Mouse (Mus musculus) ES-Bruce4 (cell line): ENCODE data around the gene Psmd11. TPM values are rescaled to one million over a fixed set of nuclear protein-coding genes. Genes with fewer than 3 reads are reported as not detected.
"Not testable (repeated sequence)": the region's sequence is repeated elsewhere in the genome, so short reads cannot be mapped to it uniquely, and the experiment has no call there.

Source experiments
- H3K27ac ChIP-seq: 2 replicates; pipeline ENCODE4 v1.5.1; 2012; ENCODE audit warnings: low read length, inconsistent platforms; ENCODE audit not compliant: insufficient read depth
- H3K27me3 ChIP-seq: 2 replicates; pipeline ENCODE4 v1.6.1; 2012; ENCODE audit warnings: mild to moderate bottlenecking, low read length, inconsistent platforms; ENCODE audit not compliant: control insufficient read depth, poor library complexity, insufficient read depth, severe bottlenecking
- H3K36me3 ChIP-seq: 2 replicates; pipeline ENCODE4 v1.6.1; 2012; ENCODE audit warnings: inconsistent platforms, mild to moderate bottlenecking, low read length, moderate library complexity; ENCODE audit not compliant: control insufficient read depth, poor library complexity, insufficient read depth, severe bottlenecking
- H3K4me1 ChIP-seq: one replicate; pipeline ENCODE4 v1.8.1; 2011; ENCODE audit warnings: low read length; ENCODE audit not compliant: control insufficient read depth, insufficient read depth
- H3K4me3 ChIP-seq: 2 replicates; pipeline ENCODE4 v1.5.1; 2011; ENCODE audit warnings: low read depth, mild to moderate bottlenecking, low read length
- H3K9ac ChIP-seq: 2 replicates; pipeline ENCODE4 v1.6.1; 2012; ENCODE audit warnings: low read depth, mild to moderate bottlenecking, inconsistent platforms; ENCODE audit not compliant: poor library complexity, severe bottlenecking
- H3K9me3 ChIP-seq: replicated peaks from 2 replicates; pipeline ENCODE4 v1.6.1; 2012; ENCODE audit warnings: mild to moderate bottlenecking, low read length, inconsistent platforms; ENCODE audit not compliant: control insufficient read depth, poor library complexity, insufficient read depth, severe bottlenecking
- CTCF ChIP-seq: IDR thresholded peaks from one replicate; pipeline ENCODE4 v1.8.1; 2011; ENCODE audit warnings: low read depth, low read length
- EP300 ChIP-seq: IDR thresholded peaks from 2 replicates; pipeline ENCODE4 v1.6.1; 2011; ENCODE audit warnings: low read depth, low read length; ENCODE audit not compliant: insufficient read depth
- POLR2A ChIP-seq: IDR thresholded peaks from one replicate; pipeline ENCODE4 v1.8.1; 2011; ENCODE audit warnings: low read length; ENCODE audit not compliant: insufficient read depth
- polyA plus RNA-seq: library from polyadenylated mRNA; stranded (reverse); fragments of >200 nt; gene quantifications from 2 replicates; pipeline ENCODE4 v1.2.4, GENCODE M21; 2011; ENCODE audit warnings: low read depth; ENCODE audit not compliant: missing spikeins, insufficient read depth, insufficient read length

The Psmd11 gene
- polyA plus RNA-seq, 1 experiment: 261 TPM

GRCm38 (mm10) chr11:80449859-80450258 is 21.4 kb downstream of the Psmd11 start:
- Histone ChIP-seq H3K36me3 (peaks cover 59% of the 10 kb centered on the region), H3K9me3 (peaks cover 4% of the 10 kb centered on the region; the same call in 1 of the 2 replicates)
- TF ChIP-seq CTCF (no peak), EP300 (no peak), POLR2A (no peak)

GRCm38 (mm10) chr11:80452242-80452641 is 23.8 kb downstream of the Psmd11 start:
- H3K4me3 ChIP-seq: no peak overlapping the region
- peaks cover 4% of the 10 kb centered on the region; the same call in 1 of the 2 replicates for H3K9me3 ChIP-seq
- H3K27ac ChIP-seq: no peak overlapping the region
- no peaks in the 10 kb centered on the region for H3K27me3 ChIP-seq
- H3K36me3 ChIP-seq: peaks cover 59% of the 10 kb centered on the region
- no peak for TF ChIP-seq CTCF
- no peak for TF ChIP-seq POLR2A
- TF ChIP-seq EP300: no peak
- no peak overlapping the region for H3K9ac ChIP-seq
- H3K4me1 ChIP-seq: no peaks in the 10 kb centered on the region

More at GRCm38 (mm10) chr11:80449859-80450258, 21.4 kb downstream of the Psmd11 start:
- H3K27ac ChIP-seq: no peak overlapping the region
- H3K4me3 ChIP-seq: no peak overlapping the region
- H3K27me3 ChIP-seq: no peaks in the 10 kb centered on the region
- no peak overlapping the region for H3K9ac ChIP-seq
- H3K4me1 ChIP-seq: no peaks in the 10 kb centered on the region

GRCm38 (mm10) chr11:80453198-80453597 is 24.8 kb downstream of the Psmd11 start:
- H3K4me3 ChIP-seq: no peak overlapping the region
- H3K27ac ChIP-seq: no peak overlapping the region
- no peak overlapping the region for H3K9ac ChIP-seq
- H3K9me3 ChIP-seq: peaks cover 4% of the 10 kb centered on the region; the same call in 1 of the 2 replicates
- no peaks in the 10 kb centered on the region for H3K4me1 ChIP-seq
- H3K27me3 ChIP-seq: no peaks in the 10 kb centered on the region
- TF ChIP-seq POLR2A (no peak), EP300 (no peak), CTCF (no peak)
- H3K36me3 ChIP-seq: peaks cover 58% of the 10 kb centered on the region

- not testable (repeated sequence) for H3K4me1 ChIP-seq, H3K27ac ChIP-seq
- peaks cover 85% of the 10 kb centered on the region for H3K36me3 ChIP-seq
Observed at GRCm38 (mm10) chr11:80463605-80464130, 35.3 kb downstream of the Psmd11 start.

GRCm38 (mm10) chr11:80471836-80472605 is 43.6 kb downstream of the Psmd11 start:
- H3K4me3 ChIP-seq: no peak overlapping the region
- peaks cover 12% of the 10 kb centered on the region for H3K9me3 ChIP-seq
- peaks cover 44% of the 10 kb centered on the region for H3K36me3 ChIP-seq
- no peak overlapping the region for H3K9ac ChIP-seq
- H3K4me1 ChIP-seq: no peaks in the 10 kb centered on the region
- no peak overlapping the region for H3K27ac ChIP-seq
- H3K27me3 ChIP-seq: no peaks in the 10 kb centered on the region
- TF ChIP-seq CTCF: no peak
- no peak for TF ChIP-seq POLR2A
- TF ChIP-seq EP300: no peak

More at GRCm38 (mm10) chr11:80463605-80464130, 35.3 kb downstream of the Psmd11 start:
- not testable (repeated sequence) for H3K9ac ChIP-seq, H3K4me3 ChIP-seq, H3K27me3 ChIP-seq
- peaks cover 12% of the 10 kb centered on the region for H3K9me3 ChIP-seq

GRCm38 (mm10) chr11:80474175-80474691 is 45.8 kb downstream of the Psmd11 start:
- no peak overlapping the region for H3K9ac ChIP-seq
- no peak overlapping the region for H3K4me3 ChIP-seq
- TF ChIP-seq POLR2A (no peak), CTCF (no peak)
- no peaks in the 10 kb centered on the region for H3K9me3 ChIP-seq
- H3K27me3 ChIP-seq: no peaks in the 10 kb centered on the region
- peaks cover 23% of the 10 kb centered on the region for H3K36me3 ChIP-seq
- no peaks in the 10 kb centered on the region for H3K4me1 ChIP-seq
- H3K27ac ChIP-seq: no peak overlapping the region
